Mouse (Mus musculus): ENCODE measurements around the gene 4930469K13Rik.
A peak's percentile ranks its signal among the peaks of the same experiment; 100 is the strongest.

4930469K13Rik gene

DNA sequence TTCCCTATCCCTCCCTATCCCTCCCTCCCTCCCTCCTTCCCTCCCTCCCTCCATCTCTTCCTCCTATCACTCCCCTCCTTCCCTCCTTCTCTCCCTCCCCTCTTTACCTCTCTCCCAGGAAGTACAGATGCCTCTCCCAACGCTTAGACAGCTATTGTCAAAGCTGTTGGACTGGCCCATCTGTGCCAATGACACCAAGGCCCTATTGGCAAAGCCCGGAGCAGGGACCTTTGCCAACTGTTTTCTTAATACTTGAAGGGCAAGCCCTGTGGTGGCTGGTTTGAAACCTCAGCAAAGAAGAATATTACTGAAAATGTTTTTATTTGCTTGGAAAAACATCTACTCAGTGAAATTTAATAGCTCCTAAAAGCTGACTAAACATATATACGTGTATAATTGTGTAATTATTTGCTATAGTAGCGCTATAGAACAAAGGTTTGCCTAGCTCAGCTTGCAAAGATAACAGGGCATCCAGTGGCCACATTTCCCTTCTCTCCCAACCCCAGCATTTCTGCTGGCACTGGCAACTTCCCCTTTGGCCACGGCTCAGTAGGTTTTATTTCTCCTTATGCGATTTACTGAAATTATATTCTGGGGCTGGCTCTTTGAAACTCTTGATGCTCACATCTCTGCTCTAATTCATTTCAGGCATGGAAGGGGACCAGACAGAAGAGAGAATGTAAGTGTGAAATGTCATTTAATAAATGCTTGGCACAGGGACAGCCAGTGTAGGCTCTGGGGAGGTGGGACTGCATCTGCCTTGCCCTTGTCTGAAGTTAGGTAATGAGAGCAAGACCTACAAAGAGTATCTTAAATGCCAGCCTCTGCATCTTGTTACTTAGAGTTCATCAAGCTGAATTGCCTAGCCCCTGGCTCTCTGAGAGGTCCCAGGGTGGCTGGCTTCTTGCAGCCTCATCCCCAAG is 18.6 kb downstream of the 4930469K13Rik start:
- no peak for DNase-seq (ENCODE audit: low read depth, low spot score)

- DNase-seq (ENCODE audit: low read depth, low spot score) = no peak
Measured at GRCm38 (mm10) chr11:34078581-34078980, 19.8 kb downstream of the 4930469K13Rik start.

- no peak for DNase-seq (ENCODE audit: low read depth, low spot score)
Measured at GRCm38 (mm10) chr11:34077870-34078269, 20.5 kb downstream of the 4930469K13Rik start.

DNA sequence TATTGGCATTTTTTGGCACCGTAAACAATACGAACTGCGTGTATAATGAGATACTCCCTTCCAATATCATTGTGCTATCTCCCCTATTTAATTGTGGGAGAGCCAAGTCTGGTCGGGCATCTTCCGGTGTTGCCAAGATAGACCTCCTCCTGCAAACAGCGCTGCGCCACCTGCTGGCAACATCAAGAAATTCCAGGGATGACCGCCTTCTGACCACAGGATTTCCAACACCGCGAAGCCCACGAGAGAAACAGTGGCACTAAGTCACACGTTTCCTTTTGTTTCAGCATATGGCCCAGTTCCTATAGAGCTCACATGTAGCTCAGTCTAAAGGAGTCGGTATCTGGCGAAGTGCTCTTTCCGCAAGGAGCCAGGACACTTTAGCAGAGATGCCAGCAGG is 24.6 kb downstream of the 4930469K13Rik start:
- DNase-seq (ENCODE audit: low read depth, low spot score) = peak; percentile 4

DNA sequence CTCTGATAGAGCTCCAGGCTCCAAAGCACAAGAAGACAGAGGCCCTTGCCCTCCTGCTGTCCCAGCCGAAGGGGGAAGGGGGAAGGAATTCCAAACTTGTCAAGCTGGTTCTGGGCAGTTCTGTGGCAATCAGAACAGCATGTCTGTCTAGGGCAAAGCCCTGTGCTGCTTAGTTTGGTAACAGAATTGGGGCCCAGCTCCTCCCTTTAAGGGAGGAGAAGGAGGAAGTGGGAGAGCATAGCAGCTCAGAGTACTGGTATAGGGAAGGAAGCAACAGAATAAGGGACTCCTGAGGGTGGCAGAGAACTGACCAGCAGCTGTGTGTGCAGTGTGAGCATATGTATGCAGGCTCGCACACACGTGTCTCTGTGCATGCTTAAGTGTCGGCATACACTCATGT is 26.0 kb downstream of the 4930469K13Rik start:
- no peak for DNase-seq (ENCODE audit: low read depth, low spot score)

DNA sequence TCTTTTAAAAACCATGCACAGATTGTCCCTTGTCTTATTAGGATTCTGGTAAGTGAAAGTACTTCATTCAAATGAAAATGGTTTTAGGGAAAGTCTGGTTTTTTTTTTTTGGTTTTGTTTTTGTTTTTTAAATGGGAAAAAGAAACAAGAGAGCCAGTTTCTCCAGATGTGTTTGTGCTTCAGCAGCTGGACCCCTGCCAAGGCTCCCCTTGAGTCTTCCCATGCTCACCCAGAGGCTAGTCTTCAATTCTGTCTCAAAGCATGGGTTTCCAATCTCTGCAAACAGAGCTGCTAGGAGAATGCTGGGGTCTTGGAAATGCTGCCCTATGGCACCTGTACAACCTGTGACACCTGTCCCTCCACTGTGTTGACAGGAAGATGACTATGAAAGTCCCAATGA is 27.8 kb downstream of the 4930469K13Rik start:
- DNase-seq (ENCODE audit: low read depth, low spot score) = no peak

GRCm38 (mm10) chr11:34063702-34064485 is 34.5 kb downstream of the 4930469K13Rik start:
- no peak for DNase-seq (ENCODE audit: low read depth, low spot score)

- DNase-seq (ENCODE audit: low read depth, low spot score) = no peak
Measured at GRCm38 (mm10) chr11:34063257-34063656, 35.1 kb downstream of the 4930469K13Rik start.

DNA sequence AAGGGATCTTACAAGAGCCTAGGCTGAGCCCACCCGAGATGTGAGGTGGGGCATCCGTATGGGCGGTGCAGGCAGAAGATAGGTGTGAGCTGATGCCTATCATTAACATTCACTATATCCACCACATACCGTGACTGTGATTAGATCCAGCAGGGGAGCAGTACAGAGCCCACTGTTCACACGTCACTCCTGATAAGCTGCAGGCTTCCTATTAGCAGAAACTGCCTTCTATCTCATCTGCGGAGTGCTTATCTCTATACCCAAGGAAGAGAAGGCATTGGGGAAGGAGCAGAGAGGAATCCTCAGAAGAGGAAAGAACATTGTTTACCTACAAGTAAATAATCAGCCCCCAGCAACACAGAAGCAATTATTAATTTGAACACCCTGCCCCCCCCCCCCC is 36.6 kb downstream of the 4930469K13Rik start:
- DNase-seq (ENCODE audit: low read depth, low spot score) = no peak

DNA sequence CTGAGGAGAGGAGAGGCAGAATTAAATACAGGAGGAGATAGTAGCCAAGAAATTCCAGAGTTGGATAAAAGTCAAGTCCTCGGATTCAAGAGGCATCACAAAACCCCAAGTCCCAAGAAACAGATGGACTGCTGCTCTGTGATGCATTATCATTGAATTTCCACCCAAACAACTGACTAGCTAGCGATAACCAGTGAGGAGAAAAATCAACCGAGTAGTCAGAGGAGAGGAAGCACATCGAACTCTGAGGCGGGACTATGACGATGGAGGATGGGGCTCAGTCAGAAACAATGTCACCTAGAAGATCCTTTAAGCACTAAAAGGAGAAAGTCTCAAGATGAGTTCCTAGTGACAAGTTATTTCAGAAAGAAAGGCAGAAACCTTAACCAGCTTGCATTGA is 39.4 kb downstream of the 4930469K13Rik start:
- no peak for DNase-seq (ENCODE audit: low read depth, low spot score)

GRCm38 (mm10) chr11:34058332-34058731 is 40.0 kb downstream of the 4930469K13Rik start:
- DNase-seq (ENCODE audit: low read depth, low spot score) = no peak

DNA sequence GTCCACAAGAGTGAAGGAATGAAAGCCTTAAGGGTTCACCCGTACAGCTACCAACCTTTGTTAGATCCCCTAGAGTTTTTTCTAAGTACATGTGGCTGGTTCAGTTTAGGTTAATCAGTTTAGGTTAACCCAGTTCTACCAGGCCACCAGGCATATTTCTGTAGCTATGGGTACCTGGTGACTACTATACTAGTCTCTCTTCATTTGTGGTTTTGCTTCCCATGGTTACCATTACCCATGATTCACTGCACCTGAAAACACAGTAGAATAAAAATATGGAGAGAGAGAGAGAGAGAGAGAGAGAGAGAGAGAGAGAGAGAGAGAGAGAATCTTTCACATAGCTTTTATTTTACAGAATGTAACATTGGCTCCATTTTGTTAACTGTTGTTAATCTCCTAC is 41.6 kb downstream of the 4930469K13Rik start:
- DNase-seq (ENCODE audit: low read depth, low spot score) = no peak

DNA sequence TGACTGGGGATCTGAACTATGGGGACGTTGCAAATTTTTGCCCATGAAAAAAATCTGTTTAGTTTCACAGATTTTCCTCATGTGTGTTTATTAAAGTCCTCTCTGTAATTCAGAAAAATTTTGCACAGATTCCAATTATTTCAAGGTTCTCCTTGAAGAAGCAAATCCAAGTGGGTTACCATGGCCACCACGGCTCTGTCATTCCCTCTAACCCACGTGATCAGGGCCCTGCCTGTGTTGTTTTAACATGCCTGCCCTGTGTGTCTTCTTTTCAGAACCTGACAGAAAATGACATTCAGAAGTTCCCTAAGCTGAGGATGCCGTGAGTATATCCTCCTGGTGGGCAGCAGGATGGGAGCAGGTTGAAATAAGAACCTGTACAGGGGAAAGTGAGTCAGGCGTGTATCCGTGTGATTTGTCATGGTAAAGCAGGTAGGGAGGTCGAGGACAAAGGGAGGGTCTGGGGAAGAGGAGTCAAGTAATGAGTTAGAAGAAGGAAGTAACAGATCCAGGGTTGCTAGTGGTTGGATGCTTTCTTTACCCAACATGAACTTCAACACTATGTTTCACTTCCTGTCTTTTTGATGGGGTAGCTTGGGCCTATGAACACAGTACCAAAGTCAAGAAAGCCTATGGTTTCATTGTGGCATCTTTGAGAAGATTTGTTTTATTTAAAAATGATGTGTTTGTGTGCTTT is 44.2 kb downstream of the 4930469K13Rik start:
- no peak for DNase-seq (ENCODE audit: low read depth, low spot score)

- DNase-seq (ENCODE audit: low read depth, low spot score) = no peak
Measured at GRCm38 (mm10) chr11:34053031-34053818, 45.1 kb downstream of the 4930469K13Rik start.

GRCm38 (mm10) chr11:34050643-34051042 is 47.7 kb downstream of the 4930469K13Rik start:
- no peak for DNase-seq (ENCODE audit: low read depth, low spot score)

DNA sequence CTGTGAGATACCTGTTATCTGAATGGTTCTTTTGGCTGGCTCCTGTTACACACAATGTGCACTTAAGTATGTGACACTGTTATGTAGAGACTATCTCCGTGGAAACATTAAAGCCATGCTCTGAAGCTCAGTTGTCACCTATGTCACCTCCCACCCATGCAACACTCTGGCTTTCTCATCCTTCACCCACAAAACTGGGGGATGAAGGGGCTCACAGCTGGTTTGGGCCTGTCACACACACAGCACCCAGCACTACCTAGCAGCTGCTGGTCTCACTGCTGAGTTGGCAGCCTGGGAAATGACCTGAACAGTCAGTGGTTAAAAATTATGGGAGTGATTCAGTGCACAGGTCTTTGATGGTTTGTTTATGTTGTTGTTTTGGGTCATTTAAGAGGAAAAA is 48.3 kb downstream of the 4930469K13Rik start:
- no peak for DNase-seq (ENCODE audit: low read depth, low spot score)

DNA sequence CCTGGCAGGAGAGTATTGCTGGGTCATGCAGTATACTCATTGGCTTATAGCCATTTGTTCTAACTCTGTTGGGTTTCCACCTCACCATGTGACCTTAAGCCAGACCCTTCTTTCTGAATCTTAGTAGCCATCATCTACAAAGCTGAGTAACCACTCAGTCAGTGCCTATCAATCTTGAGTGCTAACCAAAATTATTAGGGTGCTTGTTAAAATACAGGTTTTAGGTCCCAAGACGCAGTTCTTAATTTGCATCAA is 49.3 kb downstream of the 4930469K13Rik start:
- DNase-seq (ENCODE audit: low read depth, low spot score) = no peak

DNA sequence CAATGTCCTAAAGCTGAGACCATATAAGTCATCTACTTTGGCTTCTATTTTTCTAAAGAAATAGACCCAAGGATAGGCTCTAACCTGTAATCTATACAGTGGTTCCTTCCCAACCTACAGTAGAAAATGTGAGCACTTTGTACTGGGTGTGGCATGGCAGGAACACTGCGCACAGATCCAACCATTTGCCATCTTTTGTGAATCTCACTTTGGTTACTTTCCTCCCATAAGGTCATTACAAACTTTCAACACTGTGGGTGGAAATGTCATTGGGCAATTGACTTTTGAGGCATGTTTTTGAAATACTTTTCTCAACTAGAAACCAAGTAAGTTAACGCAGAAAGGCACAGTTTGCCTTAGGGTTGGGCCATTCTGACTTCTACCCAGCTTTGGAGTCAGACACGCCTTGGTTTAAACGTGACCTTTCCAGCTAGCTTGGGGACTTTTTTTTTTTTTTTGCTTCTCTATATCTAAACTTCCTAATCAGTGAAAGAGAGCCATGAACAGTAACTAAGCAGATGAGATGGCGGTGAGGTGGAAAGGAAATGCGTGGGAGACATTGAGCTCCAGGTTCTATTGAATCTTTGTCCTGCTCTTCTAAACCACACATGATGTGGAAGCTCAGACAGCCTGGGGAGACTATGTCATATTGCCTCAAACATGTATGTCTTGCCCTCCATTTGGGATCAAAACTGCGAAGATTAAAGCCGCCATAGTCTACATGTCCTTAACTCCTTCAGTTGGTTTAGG is 49.8 kb downstream of the 4930469K13Rik start:
- no peak for DNase-seq (ENCODE audit: low read depth, low spot score)

- DNase-seq (ENCODE audit: low read depth, low spot score) = no peak
Measured at GRCm38 (mm10) chr11:34047542-34047937, 50.8 kb downstream of the 4930469K13Rik start.

DNA sequence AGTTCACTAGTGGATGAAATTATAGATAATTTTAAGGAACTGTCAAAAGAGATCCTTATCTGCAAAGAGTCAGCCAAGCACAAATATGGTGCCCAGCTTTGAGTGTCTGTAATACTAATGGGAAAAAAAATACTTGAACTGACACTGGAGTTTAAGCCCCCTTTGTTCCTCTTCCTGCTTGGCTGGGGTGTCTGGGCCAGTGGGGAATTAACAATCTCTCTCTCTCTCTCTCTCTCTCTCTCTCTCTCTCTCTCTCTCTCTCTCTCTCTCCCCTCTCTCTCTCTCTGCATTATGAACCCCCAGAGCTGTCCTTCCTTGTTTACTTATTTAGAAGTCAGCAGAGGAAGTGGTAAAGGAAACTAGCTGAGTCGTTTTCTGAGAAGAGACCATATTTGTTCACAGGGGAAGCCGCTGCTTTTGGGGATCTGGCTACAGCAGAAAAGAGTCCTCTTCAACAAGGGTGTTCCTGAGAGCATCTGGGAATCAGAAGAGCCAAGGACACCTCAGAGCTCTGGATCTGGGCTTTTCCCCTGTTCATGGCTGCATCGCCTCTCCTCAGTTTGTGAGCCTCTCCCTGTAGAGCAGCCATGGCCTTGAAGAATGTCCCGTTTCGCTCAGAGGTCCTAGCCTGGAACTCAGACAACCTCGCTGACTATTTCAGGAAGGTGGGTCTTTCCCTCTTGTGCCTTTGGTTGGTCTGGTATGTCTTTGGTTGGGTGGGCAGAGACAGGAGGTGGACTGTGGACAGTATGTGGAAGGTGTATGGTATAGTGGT is 51.4 kb downstream of the 4930469K13Rik start, which contains the start of gene Lcp2:
Gene Lcp2, plus strand, starts transcription at position 154 of the 775 bp plus-strand sequence.
- DNase-seq (ENCODE audit: low read depth, low spot score) = no peak
